Mouse (Mus musculus) thymus, postnatal 4 days (tissue): ENCODE measurements around the gene Ift81.

Source experiments
- DNase-seq: peaks from one replicate; pipeline ENCODE4 v3.0.0; 2021

Ift81 gene

DNA sequence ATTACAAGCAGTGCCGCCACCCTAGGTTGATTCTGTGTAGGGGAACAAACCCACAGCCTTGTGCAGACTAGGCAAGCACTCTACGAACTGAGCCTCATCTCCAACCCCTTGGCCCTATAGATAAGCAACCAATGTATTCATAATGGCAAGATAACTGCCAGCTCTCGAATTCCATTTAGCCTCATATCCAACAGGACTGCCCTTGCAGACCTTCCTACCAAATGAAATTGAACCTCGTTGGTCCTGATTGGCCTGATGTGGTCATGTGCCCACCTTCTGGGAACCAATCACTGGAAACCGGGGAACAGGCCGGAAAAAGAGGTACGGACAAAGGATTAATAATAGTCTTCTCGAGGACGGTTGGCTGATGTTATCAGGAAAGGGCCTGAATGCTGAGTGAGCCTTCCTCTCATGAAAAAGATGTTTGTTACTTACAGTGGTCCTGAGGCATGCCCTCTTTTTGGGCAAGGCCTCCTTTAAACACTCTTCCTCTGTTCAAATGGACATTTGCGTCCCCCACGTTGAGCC is 10.7 kb upstream of the Ift81 start:
- no peak for DNase-seq

DNA sequence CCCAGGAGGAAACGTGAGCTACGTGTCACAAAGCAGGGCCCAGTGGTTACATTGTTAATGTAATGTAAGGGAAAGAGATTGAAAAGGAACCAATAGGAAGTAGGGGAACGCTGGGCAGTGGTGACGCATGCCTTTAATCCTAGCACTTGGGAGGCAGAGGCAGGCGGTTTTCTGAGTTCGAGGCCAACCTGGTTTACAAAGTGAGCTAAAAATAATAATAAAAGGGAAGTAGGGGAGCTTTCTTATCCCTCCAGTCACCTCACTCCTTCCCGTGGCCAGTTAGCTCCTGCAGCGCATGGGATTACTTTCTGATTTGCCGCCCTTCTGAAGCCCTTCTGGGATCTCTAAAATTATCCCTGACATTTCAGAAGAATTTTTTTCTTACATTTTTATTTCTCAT is 9.5 kb upstream of the Ift81 start:
- no peak for DNase-seq

DNA sequence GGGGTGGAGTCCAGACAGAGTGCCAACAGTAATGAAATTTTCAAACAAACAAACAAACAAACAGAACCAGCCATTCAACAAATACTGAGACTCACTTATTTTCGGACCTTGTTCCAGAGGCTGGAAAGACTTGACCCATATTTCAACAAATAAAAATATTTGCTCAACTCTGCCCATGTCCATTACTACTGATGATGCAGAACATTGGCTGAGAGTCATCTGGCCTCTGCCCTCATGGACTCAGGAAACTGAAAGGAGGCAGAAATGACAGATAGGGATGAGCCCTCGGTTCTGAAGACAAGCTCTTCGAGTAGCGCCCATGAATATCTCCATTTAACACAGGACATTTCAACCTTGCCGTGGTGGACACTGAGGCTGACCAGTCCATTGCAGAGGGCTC is 8.2 kb upstream of the Ift81 start:
- DNase-seq, result no peak

DNA sequence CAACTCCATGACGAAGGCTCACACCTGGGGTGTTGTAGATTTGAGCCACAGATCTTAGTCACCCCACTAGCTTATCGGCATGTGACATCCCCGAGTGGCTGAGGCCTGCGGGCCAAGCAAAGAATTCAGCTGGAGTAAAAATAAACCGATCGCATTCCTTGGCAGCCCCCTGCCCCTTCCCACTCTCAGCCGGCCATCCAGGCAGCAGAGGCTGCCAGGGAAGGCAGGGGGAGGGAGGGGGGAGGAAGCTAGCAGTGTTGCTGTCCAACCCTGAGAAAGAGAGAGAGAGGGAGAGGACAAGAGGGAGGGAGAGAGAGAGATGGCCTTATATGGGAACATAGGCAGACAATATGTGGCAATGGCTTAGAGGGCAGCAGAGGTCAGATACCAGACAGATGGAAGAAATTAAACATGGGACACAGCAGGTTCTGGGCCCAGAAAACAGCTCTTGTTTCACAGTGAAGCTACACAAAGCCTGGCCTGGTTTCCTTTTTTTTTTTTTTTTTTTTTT is 7.1 kb upstream of the Ift81 start:
- DNase-seq, result no peak

DNA sequence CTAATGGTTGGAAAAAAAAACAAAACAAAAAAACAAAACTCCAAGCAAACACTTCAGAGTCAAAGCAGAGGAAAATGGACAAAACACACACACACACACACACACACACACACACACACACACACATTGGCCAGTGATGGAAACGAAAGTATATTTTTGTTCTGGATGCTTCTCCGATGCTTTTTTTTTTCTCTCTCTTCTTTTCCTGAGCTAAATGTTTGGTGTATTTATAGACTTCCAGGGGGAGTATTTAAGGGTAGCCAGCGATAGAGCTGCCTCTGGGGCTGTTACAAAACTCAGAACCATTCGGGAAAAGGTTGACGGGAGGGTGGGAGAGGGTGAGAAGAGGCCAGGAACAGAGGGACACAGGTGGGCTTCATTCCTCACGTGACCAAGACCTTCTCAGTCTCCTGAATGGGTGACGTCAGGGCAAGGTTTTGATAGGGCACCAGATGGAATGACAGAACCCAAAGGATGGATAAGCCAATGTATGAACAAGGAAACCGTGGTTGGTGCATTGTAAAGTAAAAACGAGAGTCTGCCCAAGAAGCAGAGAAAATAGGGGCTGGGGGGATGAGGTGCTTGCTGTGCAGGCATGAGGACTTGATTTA is 5.5 kb upstream of the Ift81 start:
- no peak for DNase-seq

DNA sequence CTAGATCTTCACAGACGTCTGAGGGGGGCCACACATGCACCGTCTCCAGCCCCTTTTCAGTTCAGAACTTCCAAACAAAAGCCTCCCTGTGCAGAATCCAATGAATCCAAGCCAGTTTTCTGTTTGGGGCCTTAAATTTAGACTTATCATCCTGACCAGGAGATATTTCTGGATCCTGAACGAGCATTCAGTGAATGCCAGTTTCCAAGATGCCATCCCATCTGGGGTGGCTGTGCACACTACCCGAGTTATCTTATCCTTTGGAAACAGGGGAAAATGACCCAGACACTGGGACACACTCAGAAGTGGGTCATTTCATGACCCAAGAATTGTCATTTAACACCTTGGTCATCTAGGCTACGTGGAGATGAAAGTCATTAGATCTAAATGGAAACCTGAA is 3.4 kb upstream of the Ift81 start:
- DNase-seq, result no peak

DNA sequence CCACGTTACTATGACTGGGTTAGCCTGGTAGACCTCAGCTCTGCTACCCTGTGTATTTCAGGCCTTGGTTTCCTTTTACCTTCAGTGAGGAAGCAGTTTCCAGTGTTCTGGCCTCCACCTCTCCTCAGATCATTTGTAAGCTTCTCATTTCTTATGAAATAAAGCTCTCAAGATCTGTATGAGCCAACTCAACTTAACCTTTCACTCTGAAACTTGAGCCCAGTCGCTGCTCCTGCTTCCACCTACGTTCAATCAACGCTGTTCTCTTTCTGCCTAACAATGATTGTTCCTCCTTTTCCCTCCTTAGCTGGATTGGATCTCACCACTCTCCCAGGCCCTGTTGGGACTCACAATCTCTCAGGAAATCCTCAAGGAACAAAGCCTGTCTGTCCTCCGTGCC is 2.7 kb downstream of the Ift81 start:
- no peak for DNase-seq

DNA sequence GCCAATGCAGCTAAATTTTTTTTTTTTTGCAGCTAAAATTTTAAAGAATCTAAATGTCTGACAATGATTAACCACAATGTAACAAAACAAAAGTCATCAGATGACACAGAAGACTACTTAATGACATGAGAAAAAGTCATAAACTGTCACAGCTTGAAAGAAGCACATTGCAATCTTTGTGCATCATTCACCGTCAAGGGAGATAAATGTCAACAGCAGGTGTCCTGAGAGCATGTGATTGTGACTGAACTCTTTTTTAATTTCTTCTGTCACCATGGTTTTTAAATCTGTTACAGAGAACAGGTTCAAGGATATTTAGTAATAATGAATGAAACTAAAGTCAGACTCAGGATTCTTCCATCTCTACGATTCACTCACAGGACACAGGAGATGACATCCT is 9.4 kb downstream of the Ift81 start:
- no peak for DNase-seq

DNA sequence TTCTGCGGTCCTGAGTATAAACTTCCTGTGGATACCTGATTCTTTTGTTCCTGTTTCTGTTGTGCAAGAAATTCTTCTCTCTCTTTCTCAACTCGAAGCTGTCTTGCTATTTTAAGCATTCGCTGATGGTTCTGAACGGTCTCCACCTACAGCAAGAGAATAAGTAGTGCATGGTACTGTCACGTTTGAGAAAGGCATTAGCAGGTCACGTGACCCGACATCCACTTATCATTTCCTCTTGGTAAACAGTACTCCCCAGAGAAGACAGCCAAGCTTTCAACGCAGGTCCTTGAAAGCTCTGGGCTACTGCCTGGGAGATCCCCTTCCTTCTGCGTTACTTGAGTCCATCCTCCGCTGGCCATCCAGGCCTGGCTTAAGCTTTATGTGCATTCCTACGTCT is 12.1 kb downstream of the Ift81 start:
- DNase-seq, result peak; percentile 71

DNA sequence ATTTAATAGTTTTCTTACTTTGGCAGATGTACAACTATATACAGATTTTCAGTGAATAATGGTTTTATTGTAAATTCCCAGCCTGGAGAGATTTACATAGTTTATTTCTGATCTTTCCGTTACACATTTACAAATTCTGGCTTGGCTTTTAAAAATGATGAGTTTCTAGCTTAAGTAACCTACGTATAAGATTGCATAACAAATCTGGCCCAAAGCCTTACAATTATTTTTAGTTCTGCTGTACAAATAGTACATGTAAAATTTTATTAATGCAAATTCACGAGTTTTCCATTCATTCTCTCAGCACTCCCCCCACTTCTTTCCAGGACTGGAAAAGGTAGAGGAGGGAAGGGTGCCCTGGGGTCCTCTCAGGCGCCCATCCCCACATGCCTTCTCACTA is 18.8 kb downstream of the Ift81 start:
- no peak for DNase-seq

DNA sequence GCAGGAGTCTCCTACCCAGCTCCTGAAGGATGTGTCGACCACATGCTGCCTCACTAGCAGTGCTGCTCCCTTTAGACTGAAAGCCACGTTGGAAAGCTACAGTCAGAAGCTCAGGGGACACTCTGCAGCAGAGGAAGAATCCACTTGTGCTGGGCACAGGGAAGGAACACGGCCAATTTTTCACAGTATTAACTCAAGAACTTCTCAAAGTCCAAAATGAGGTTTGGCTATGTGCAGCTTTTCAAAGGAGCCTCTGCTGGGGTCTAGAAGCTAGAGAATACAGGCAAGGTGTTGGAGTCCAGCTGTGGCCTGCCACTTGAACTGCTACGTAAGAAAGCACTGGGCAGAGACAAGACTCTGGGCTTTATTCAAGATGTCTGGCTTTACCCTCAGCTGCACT is 24.4 kb downstream of the Ift81 start:
- no peak for DNase-seq

DNA sequence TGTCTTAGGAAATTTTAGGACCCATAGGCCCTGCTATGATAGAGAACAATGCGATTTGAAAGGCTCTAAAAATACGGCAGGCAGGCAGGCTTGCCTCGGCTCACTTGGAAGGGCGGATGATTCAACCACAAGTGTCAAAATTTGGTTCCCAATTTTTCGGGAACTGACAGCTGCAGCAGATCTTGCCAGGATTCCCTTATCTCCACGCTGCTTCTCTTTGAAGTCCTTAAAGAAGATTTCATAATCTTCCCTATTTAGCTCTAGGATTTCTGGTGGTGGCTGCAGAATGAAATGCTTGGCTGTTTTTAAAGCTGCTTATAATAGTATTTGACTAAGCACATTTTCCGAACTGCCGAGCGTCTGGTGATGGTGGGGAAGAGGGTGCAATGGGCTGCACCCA is 28.8 kb downstream of the Ift81 start:
- no peak for DNase-seq

DNA sequence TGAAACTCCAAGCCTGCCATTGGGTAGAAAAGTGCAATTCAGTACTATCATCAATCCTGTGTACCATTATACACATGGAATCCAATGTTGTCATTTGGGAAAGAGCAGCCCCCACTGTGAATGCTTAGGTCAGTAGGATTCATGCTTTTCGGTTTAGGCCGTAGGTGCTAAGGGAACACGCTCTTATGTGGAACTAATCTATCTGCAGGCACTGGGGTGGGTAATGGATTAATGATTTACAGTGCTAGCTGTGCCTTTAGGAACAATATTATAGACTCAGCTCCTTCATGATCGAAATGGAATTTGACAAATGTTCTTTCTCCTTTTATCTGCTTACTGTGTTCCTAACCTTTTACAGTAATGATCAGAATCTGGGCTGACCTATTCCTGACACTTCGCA is 30.2 kb downstream of the Ift81 start:
- DNase-seq, result no peak

DNA sequence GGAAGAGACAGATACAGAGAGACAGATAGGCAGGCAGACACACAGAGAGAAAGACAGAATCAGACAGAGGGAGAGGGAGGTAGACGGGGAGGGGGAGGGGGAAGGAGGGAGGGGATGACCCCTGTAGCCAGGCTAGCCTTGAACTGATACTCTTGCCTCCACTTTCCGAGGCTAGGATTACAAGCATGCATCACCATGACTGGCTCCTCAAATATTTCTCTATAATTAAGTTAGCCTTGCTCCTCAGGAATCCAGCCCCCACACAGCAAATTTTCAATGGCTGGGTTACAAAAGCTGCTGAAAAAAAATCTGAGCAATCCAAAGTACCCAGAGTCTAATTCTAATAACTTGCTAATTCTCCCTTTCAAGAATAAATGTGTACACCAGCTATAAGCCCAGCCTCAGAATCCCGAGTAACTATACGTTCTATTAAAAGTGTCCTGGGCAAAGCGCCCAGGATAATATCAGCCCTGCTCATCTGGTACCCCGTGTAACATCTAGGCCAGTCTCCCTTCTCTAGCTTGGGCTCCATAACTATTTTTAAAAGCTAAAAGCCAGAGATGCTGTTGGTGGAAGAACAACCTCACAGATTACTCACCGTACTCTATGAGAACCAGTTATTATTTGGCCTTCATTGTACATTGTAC is 37.5 kb downstream of the Ift81 start:
- no peak for DNase-seq

DNA sequence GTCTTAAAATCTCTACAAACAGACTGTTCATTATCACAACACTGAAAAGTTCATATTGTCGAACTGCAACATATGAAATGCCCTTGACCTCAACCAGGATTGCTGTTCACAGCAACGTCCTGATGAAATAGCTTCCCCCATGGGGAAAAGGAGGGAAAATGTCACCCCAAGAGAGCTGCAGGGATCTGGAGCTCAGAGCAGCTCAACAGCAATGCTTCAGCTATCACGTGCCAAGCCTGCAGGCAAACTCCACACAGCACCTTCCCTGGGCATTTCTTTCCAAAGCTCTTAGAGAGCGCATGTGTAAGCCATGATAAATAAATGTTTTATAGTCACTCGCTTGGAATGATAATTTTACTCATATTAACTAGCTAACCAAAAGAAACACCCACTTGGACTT is 42.3 kb downstream of the Ift81 start:
- no peak for DNase-seq

DNA sequence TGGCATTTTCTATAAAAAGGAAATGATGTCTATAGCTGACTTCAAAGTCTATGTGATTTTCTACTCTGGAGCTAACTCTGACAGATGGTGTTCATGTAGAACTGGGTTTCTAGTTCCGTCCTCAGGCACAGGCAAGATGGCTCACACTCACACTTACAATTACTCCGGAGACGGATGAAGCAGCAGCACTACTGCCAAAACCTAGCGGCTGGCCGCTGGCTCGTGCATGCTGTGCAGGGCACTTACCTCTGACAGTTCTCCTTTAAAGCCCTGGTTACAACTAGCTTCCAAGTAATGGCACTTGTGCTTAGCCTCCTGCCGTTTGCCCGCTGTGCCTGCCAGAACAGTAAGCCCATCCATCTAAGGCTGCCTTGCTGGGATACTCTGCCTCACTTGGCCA is 47.7 kb downstream of the Ift81 start:
- DNase-seq, result no peak

DNA sequence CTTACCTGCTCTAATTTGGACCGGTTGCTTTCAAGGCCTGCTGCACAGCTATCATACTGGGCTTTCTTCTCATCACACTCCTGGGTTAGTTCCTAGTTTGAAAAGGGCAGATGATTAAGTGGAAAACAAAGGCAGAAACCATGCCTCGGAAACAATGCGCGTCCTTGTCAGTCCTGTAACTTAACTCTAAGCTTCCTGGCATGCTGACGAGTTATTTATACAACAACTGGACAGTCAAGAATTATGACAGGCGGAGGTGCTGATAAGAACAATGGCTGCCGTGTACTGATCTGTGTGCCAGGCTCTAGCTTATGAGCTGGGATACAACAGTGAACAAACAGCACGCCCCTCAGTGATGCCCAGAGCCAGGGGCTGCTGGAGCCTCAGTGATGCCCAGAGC is 53.7 kb downstream of the Ift81 start:
- DNase-seq, result no peak

DNA sequence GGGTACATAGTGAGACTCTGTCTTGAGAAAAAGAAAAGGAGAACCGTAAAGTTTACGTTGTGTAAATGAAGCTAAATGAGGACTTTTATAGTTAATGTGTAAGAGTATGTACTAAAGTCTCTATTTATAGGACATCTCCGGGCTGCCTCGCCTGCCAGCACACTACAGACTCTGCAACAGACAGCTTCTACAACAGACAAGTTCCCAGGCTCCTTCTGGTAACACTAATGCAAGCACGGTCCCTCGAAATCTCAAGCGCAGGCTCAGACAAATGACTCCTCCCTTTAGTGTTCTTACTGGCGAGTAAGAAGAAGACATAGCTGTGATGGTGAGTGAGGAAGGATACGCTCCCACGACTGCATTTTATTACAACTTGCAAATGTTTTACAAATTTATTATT is 56.2 kb downstream of the Ift81 start:
- DNase-seq, result no peak

DNA sequence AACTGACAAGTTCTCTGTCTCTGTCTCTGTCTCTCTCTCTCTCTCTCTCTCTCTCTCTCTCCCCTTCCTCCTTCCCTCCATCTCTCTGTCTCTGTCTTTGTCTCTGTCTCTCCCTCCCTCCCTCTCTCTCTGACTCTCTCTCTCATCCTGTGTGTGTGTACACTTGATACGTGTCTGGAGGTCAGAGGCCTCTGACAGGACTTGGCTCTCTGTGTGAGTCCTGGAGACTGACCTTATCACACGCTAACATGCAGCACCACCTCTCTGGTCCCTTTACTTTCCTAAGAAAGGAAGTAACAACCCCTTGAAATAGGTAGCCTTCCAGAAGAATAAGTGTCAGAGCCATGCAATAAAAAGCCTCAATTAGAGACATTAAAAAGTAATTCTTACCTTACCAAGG is 59.2 kb downstream of the Ift81 start:
- no peak for DNase-seq

DNA sequence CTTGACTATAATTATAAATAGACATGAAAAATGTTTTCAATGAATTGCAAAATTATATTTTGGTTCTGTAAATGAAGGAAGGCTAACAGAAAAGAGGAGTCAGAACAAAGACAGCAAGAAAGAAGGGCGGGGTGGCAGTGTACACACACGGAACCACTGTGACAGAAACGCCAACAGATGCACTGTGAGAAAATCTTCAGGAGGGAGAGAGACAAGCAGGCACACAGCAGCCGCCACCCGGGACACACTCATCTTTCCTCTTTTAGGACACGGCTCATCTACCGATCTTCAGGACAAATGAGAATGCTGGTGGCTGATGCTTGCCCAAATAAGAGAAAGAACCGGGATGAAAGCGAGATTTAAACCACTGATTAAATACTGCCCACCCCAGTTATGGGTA is 61.7 kb downstream of the Ift81 start:
- no peak for DNase-seq

DNA sequence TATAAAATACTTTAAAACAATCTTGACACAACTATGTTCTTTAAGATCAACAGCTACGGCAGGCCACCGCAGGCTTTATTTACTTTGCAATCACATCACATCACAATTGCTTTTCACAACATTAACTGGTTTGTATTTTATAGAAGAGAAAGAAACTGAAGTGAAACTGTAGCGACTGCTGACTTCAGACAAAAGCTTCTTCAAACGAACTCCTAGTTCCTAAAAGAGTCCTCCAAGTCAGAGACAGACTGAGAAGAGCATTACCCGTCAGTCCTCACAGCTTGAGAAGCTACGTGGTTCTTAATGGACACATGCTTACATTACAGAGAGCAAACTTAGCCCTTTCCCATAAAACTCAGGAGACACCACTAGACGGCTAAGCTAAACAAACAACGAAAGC is 63.9 kb downstream of the Ift81 start:
- DNase-seq, result no peak

DNA sequence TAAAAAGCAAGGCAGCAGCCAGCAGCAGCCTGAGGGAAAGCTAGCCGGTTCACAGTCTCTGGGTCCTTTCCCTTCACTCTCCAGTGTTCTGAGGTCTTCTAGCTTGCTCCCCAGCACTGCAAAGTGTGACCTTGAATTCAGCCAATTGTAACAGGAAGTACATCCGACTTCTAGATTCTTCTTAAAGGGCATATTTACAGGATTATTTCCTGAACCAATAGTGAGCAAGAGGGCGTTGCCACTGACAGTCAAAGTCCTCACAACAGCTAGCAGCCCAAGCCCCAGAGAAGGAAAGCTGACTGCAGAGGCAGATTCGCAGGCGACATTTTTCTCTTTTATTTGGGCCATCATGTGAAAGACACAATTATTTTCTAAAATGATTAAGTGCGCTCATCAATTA is 65.6 kb downstream of the Ift81 start:
- peak; percentile 24 for DNase-seq

DNA sequence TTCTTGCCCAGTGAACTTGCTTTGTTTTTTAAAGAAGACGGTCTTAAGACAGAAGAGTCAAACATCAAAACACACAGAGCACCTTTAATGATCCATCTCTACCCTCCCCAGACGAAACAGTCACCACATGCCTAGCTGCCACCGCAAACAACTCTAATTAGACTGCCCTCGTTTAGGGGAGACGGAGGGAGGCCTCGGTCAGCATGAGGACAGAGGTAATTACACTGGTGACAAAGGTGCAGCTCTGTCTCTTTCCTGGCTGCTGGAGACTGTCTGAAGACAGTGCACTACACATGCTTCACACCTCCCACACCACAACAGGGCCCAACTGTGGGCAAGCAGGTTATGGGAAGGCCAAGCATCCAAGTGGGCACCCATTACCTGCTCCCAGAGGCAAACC is 66.5 kb downstream of the Ift81 start:
- no peak for DNase-seq

DNA sequence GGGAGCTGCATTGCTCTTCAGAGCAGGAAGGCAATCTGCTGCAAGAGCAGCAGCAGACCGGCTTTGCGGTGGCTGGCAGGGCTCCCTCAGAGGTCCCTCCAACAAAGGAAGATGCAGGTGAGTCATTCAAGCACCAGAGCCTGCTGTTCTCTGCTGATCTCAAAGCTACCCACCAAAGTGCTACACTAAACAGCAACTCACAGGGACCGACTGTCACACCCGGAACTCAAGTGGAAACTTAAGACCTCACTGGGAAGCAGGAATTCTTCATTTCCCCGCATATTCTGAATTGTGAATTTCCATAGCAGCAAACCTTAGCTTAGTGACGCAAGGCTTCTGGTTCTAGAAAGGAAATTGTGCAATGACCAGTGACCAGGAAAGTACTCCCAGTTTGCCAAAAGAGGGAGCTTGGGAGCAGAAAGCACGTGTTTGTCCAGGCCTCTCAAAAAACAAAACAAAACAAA is 67.0 kb downstream of the Ift81 start:
- peak; percentile 50 for DNase-seq

DNA sequence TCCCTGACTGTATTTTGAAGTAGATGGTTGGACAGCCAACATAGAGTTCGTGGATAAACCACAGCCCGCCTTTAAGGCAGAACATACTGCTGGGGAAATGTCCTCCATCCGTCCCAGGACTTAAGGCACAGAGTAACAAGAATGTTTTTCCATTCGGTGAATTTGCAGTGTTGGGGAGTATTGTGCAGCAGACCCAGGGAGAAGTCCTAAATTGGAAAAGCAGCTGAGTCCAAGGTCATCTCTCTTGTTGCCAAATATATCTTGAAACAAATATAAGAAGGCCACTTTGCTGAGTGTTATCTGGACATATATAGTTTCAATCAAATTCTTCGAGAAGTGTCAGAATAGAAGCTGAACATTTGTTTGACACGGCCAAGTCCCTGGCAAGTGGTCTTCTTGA is 70.9 kb downstream of the Ift81 start:
- no peak for DNase-seq
